Mouse (Mus musculus) ovary, postnatal 36 days (tissue): ENCODE measurements at regions not wholly inside any gene's neighbourhood (a gene's known extent, or its start where the extent isn't known, plus 50 kb on each side); places are given as distances from the start of the nearest gene placed in this dataset.

ENCODE experiments used
- DNase-seq: peaks from one replicate; pipeline ENCODE4 v3.0.0; 2022; ENCODE audit warnings: low spot score, mixed read lengths

- no peak for DNase-seq
Observed at GRCm38 (mm10) chr9:61673575-61674203, 240.7 kb downstream of the Rplp1 start.

GRCm38 (mm10) chr9:61670986-61671385 lies 243.4 kb downstream of the Rplp1 start:
- no peak for DNase-seq

GRCm38 (mm10) chr9:61669729-61670520 lies 244.4 kb downstream of the Rplp1 start:
- DNase-seq = no peak

GRCm38 (mm10) chr9:61668723-61669122 lies 245.6 kb downstream of the Rplp1 start:
- no peak for DNase-seq

- DNase-seq = no peak
Observed at GRCm38 (mm10) chr9:61668157-61668697, 246.1 kb downstream of the Rplp1 start.

- DNase-seq = no peak
Observed at GRCm38 (mm10) chr9:61667453-61668074, 246.8 kb downstream of the Rplp1 start.

GRCm38 (mm10) chr9:61666761-61667332 lies 247.5 kb downstream of the Rplp1 start:
- no peak for DNase-seq

- no peak for DNase-seq
Observed at GRCm38 (mm10) chr9:61666118-61666517, 248.2 kb downstream of the Rplp1 start.

GRCm38 (mm10) chr9:61665254-61665653 lies 249.1 kb downstream of the Rplp1 start:
- no peak for DNase-seq

- no peak for DNase-seq
Observed at GRCm38 (mm10) chr9:61664000-61664622, 250.2 kb downstream of the Rplp1 start.

GRCm38 (mm10) chr9:61662055-61663028 lies 252.0 kb downstream of the Rplp1 start:
- no peak for DNase-seq

GRCm38 (mm10) chr9:61660191-61660590 lies 254.2 kb downstream of the Rplp1 start:
- DNase-seq = no peak

- no peak for DNase-seq
Observed at GRCm38 (mm10) chr9:61657996-61658395, 256.3 kb downstream of the Rplp1 start.

GRCm38 (mm10) chr9:61655433-61655981 lies 258.8 kb downstream of the Rplp1 start:
- DNase-seq = peak; percentile 30

- no peak for DNase-seq
Observed at GRCm38 (mm10) chr9:61645661-61646425, 268.5 kb downstream of the Rplp1 start.

- DNase-seq = no peak
Observed at GRCm38 (mm10) chr9:61640739-61641138, 268.6 kb downstream of the Tle3 start.

GRCm38 (mm10) chr9:61638908-61639307 lies 266.7 kb downstream of the Tle3 start:
- DNase-seq = no peak

- no peak for DNase-seq
Observed at GRCm38 (mm10) chr9:61633936-61634335, 261.8 kb downstream of the Tle3 start.

GRCm38 (mm10) chr9:61632602-61633001 lies 260.4 kb downstream of the Tle3 start:
- no peak for DNase-seq

GRCm38 (mm10) chr9:61631097-61631496 lies 258.9 kb downstream of the Tle3 start:
- DNase-seq = no peak
